Mouse (Mus musculus): ENCODE results near the gene Prkca. TPM values are rescaled to one million over a fixed set of nuclear protein-coding genes. Genes with fewer than 3 reads are reported as not detected.

Prkca gene
- total and polyA plus RNA-seq, 3 experiments = 15.3 to 30.9 (median 19.9) TPM

GRCm38 (mm10) chr11:108212030-108212429 lies 131.7 kb downstream of the Prkca start:
- no peak for DNase-seq (ENCODE audit: low read depth, low spot score)

GRCm38 (mm10) chr11:108210749-108211148 lies 133.0 kb downstream of the Prkca start:
- no peaks in the 10 kb centered on the region for H3K9me3 ChIP-seq (replicated peaks; ENCODE audit: insufficient read depth, low read length)
- no peaks in the 10 kb centered on the region for H3K79me2 ChIP-seq (ENCODE audit: control insufficient read depth, insufficient read depth, low read length, poor library complexity)
- H3K9ac ChIP-seq (ENCODE audit: control insufficient read depth, low read depth, low read length, poor library complexity, severe bottlenecking) = no peak overlapping the region
- 0 out of 4 replicates have a peak, but pooled peaks cover 0 to 2% of the 10 kb centered on the region in 2 experiments for H3K4me1 ChIP-seq (ENCODE audit: control insufficient read depth in 1 of 2, insufficient read depth in 2 of 2, low read length in 2 of 2)
- DNase-seq (ENCODE audit: low read depth, low spot score) = no peak
- 0 out of 4 replicates have a peak, but pooled peaks cover 0 to 2% of the 10 kb centered on the region in 2 experiments for H3K36me3 ChIP-seq (ENCODE audit: control insufficient read depth in 1 of 2, insufficient read depth in 2 of 2, low read length in 2 of 2)
- no peak for TF ChIP-seq ZMIZ1 (IDR thresholded peaks at IDR 0.05; ENCODE audit: low read depth, low read length)
- no peak for TF ChIP-seq GATA1 (IDR thresholded peaks at IDR 0.05; ENCODE audit: low read depth, low read length)
- TF ChIP-seq SIN3A (IDR thresholded peaks at IDR 0.05; ENCODE audit: low read length) = no peak
- no peak for TF ChIP-seq TAL1 (IDR thresholded peaks at IDR 0.05; ENCODE audit: low read length)
- TF ChIP-seq MEF2A (IDR thresholded peaks at IDR 0.05; ENCODE audit: extremely low read depth, insufficient replicate concordance, low read depth, low read length, poor library complexity, severe bottlenecking) = no peak
- TF ChIP-seq ZC3H11A (IDR thresholded peaks at IDR 0.05; ENCODE audit: low read depth, low read length) = no peak
- TF ChIP-seq MYB (IDR thresholded peaks at IDR 0.05; ENCODE audit: low read depth, low read length) = no peak
- no peak for TF ChIP-seq E2F4 (IDR thresholded peaks at IDR 0.05; ENCODE audit: borderline replicate concordance, low read depth, low read length)
- no peak for TF ChIP-seq USF2 (IDR thresholded peaks at IDR 0.05; ENCODE audit: borderline replicate concordance in 1 of 2, insufficient read depth in 1 of 2, low read depth in 1 of 2, low read length in 2 of 2)
- TF ChIP-seq MAFK (IDR thresholded peaks at IDR 0.05; ENCODE audit: borderline replicate concordance, low read depth, low read length) = no peak
- no peaks in the 10 kb centered on the region for H3K27me3 ChIP-seq (ENCODE audit: control insufficient read depth in 1 of 2, insufficient read depth in 2 of 2, low read length in 2 of 2)
- no peak overlapping the region for H3K27ac ChIP-seq (ENCODE audit: control insufficient read depth, low read depth, low read length)
- no peak overlapping the region for H3K4me3 ChIP-seq (ENCODE audit: control insufficient read depth in 1 of 2, insufficient read depth in 1 of 2, low read depth in 2 of 2, low read length in 2 of 2)

More at GRCm38 (mm10) chr11:108212030-108212429, 131.7 kb downstream of the Prkca start:
- H3K79me2 ChIP-seq (ENCODE audit: control insufficient read depth, insufficient read depth, low read length, poor library complexity) = no peaks in the 10 kb centered on the region
- no peaks in the 10 kb centered on the region for H3K9me3 ChIP-seq (replicated peaks; ENCODE audit: insufficient read depth, low read length)
- H3K4me3 ChIP-seq (ENCODE audit: control insufficient read depth in 1 of 2, insufficient read depth in 1 of 2, low read depth in 2 of 2, low read length in 2 of 2) = no peak overlapping the region
- peaks cover 0 to 2% of the 10 kb centered on the region in 2 experiments; a peak in 1 of 4 replicates for H3K36me3 ChIP-seq (ENCODE audit: control insufficient read depth in 1 of 2, insufficient read depth in 2 of 2, low read length in 2 of 2)
- TF ChIP-seq POLR2AphosphoS2 (IDR thresholded peaks at IDR 0.05; ENCODE audit: low read length) (no peak), MYC (IDR thresholded peaks at IDR 0.05; ENCODE audit: low read depth, low read length) (no peak), TAL1 (IDR thresholded peaks at IDR 0.05; ENCODE audit: low read length) (no peak), UBTF (IDR thresholded peaks at IDR 0.05; ENCODE audit: borderline replicate concordance, insufficient read depth, low read depth, low read length) (no peak), USF1 (IDR thresholded peaks at IDR 0.05; ENCODE audit: low read depth, low read length) (no peak), MXI1 (IDR thresholded peaks at IDR 0.05; ENCODE audit: low read depth, low read length) (no peak), E2F4 (IDR thresholded peaks at IDR 0.05; ENCODE audit: borderline replicate concordance, low read depth, low read length) (no peak), ZKSCAN1 (IDR thresholded peaks at IDR 0.05; ENCODE audit: low read depth, low read length) (no peak), NELFE (IDR thresholded peaks at IDR 0.05; ENCODE audit: low read depth, low read length) (no peak), ZMIZ1 (IDR thresholded peaks at IDR 0.05; ENCODE audit: low read depth, low read length) (no peak)
- 0 out of 4 replicates have a peak, but pooled peaks cover 0 to 2% of the 10 kb centered on the region in 2 experiments for H3K4me1 ChIP-seq (ENCODE audit: control insufficient read depth in 1 of 2, insufficient read depth in 2 of 2, low read length in 2 of 2)
- H3K27me3 ChIP-seq (ENCODE audit: control insufficient read depth in 1 of 2, insufficient read depth in 2 of 2, low read length in 2 of 2) = no peaks in the 10 kb centered on the region
- no peak overlapping the region for H3K27ac ChIP-seq (ENCODE audit: control insufficient read depth, low read depth, low read length)
- H3K9ac ChIP-seq (ENCODE audit: control insufficient read depth, low read depth, low read length, poor library complexity, severe bottlenecking) = no peak overlapping the region

Data from MEL (cell line).